Mouse (Mus musculus): ENCODE measurements around the gene Nrp2.

The Nrp2 gene

DNA sequence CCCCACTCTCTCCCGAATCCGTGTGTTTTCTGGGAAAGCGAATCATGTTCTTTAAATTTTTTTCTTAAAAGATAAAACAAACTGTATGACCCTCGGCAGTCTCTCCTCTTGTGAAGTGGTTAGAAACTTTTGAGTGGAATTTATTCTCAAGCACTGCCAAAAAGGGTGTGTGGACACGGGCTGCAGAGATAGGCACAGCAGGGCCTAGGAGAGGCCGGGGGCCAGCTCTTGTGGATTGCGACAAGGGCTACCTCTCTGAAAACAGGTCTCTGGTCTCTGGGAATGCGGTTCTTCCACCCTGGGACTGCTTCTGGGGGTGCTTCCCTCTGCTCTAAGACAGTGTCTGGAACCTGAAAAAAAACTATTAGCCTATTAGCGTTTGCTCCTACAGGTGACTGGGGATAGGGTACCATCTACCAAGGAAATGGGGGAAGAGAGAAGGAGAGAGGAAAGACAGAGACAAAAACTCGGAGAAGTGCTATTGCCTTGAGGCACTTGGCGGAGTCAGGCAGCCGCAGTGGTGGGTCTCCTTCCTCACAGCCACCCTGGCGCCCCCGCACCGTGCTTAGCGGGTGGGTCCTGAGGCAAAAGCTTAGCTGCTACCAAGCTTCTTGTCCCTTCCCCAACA, 1.9 kb downstream of the Nrp2 start:
- in situ Hi-C loops (cut with MboI) = no loop called here

DNA sequence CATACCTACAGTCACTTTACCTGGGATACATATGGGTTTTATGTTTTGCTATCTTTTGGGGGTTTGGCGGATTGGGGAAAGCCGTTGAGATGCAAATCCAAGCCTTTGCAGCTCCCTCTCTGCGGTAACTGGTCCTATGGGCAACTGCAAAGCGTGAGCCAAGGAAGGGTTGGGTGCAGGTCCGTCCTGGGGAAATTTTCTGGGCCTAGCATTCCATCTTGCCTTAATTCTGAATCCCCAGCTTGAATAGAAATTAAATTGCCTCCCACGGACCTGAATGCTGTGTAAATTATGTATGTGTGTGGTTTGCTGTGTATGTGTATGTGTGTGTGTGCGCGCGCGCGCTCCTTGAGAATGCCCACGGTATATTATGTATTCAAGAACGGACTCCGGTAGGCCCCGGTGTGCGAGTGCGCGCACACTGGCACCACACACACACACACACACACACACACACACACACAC, 2.5 kb downstream of the Nrp2 start:
- in situ Hi-C loops (cut with MboI) = no loop called here

DNA sequence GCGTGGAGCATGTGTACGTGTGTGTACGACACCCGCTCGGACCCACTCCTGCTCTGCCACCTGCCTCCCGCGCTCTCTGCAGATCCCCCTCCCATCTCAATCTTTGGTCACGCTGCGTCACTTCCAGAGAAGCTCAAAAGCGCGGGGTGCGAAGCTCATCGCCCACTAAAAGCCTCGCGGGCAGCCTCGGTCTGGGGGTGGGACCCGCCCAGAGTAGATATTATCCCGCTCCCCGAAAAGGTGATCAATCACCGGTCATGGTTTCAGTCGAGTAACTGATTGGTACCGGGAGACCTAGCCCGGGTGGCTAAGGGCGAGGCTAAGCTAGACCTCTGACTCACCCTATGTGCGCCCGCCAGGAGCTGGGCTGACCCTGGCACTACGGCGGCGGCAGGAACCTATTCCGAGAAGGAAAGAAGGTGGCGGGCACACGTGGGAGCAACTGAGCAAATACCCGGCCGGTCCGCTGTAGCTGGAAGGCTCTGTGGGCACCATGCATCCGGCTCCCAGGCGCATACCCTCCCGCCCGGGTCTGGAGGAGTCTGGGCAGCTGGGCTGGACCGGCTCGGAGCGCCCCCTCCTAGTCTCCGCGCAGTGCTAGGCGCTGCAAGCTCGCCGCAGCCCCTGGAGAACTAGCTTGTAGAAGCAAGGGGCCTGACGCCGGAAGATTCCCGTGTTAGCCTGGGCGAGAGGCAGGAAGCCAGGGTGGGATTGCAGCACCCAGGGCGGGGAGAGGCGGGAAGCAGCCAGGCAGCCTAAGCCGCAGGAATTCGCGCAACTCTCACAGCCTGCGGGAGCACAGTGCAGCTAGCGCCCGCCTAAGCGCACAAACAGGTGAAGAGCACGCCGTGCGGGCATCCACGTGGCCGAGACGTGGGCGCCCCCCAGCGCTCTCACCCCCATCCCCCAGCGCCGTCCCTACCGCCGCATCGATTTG, 3.3 kb downstream of the Nrp2 start:
- in situ Hi-C loops (cut with MboI) = no loop called here

DNA sequence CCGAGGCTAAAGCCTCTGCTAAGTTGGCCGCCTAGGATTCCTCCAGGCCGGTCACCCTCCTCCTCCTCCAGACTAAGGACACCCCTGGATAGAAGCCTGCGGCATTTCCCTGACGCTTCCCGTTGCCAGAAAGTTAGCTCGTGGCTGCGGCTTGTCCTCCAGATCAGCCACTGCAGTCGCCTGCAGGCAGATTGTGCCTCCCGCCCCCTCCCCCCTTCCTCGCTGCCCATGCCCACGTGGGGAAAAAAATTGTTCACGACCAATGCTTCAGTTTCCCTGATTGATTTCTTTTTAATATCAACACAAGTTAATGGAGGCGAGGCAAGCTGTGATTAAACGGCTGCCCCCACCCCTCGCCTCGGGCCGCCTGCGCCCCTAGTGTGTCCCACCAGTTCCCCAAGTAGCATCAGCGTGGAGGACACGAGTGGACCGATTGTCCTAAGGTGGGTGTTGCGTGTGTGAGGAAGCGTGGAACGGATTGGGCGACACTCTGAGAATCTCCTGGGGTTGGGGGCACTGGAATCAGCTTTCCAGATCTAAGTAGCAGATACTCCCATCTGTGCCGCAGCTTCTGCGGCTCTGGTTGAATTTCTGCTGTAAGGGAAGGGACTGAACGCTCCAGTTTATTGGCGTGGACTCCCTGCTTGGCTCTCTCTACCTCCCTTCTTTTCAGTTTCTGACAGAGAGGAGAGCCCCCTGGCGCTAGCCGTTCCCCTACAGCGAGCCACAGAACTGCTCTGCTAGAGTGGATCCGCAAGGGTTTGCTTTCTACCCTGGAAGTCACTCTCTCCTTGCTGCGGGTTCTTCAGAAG, 4.2 kb downstream of the Nrp2 start:
- in situ Hi-C loops (cut with MboI) = no loop called here

DNA sequence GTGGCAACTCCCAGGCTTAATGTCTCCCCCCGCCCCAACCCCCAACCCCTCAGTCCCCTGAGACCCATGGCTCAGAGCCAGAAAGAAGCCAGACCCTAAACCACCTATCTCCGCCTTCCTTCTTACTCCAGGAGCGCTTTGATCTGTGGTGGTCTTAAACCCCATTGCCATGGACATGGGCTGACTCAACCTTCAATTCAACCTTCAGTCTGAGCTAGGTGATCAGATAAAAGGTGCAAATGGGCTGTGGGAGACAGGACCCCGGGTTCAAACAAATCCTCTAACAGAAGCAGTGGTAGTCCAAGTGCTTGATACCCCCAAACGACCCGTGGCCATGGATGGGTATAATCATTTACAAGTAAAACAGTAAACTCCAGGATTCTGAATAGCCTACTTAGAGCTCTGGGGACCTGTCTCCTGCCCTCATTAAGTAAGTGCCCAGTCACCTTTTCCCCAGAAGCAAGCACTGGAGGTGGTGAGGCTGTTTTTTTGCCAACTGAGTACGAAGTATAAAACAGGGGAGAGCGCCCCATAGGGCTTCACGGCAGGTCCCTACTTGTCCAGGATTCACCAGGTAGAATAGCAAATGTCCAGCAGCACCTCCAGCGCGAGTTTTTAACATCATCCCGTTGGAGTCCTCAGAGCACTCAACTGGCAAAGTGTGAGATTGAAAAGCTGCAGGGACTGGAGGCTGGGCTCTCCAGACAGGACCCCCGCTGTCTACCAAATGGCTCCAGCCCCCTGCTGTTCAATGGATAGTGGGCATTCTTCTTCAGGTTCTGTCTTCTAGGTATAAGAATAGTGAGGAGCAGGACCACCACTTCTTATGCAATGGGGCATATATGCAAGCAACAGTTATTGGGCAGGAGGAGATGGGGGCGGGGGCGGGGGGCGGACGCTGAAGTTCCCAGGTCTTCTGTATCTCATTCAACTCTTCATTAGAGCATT, 5.1 kb downstream of the Nrp2 start:
- in situ Hi-C loops (cut with MboI) = no loop called here

DNA sequence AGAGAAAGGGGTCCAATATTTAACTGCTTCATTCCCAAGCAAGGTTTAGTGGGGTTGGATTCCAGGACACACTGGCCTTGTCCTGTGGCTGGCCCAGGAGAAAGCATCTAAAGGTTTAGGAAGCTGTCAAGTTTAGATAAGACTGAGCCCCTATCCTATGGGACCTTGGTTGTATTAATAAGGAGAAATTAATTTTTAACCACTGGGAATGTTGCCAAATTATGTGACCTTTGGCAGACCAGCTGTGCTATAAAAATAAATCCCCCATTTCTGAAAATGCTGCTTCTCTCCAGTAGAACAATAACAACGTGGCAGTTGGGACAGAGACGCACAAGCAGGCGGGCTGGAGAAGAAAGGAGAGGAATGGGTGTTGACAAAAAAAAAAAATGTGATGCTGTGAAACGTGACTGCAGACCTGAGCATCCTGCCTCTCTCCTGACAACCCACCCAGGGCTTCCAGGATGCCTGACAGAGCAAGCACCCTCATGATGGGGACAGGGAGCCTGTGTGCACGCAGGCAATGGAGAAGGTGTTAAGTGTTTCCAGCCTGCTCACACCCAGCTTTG, 6.8 kb downstream of the Nrp2 start:
- in situ Hi-C loops (cut with MboI) = no loop called here

DNA sequence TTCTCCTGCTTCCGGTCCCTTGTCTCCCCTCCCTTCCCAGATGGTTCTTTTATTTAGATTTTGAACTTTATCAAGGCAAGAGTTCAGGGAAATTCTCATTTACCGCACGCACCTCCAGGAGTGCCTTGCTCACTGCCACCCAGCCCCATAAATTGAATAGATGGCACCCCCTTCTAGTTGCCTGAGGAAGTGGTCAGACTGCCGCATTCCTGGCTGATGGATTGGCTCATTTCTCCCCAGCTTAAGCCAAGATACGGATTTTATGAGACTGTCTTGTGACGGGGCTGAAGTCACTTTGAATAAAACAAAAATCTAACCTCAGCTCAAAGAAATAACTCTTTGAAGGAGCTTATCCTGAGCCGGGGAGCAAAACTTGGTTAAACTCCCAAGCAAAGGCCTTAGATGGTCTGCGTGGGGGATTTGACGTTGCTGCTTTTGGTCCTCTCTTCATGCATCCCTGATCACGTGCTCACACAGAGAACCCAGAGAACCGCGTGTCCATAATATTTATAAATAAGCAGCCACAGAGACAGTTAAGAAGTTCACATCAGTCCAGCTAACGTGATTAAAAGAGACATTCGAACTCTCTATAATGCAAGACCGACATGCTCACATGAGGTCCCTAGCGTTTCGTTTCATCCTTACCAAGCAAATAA, 10.1 kb downstream of the Nrp2 start:
- in situ Hi-C loops (cut with MboI) = no loop called here

DNA sequence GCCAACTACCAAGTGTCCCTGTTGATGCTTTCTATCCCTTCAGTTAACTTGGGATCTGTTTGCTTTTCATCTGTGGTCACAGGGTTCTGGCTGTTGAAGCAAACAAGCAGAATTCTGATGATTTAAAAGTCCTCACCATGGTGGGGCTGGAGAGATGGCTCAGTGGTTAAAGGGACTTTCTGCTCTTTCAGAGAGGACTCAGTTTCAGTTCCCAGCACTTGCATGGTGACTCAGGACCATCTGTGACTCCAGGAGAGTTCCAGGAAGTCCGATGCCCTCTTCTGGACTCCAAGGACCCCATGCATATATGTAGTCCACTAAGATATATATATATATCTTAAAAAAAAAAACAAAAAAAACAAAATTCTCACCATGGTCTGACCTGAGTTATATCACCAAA, 11.9 kb downstream of the Nrp2 start:
- in situ Hi-C loops (cut with MboI) = no loop called here

DNA sequence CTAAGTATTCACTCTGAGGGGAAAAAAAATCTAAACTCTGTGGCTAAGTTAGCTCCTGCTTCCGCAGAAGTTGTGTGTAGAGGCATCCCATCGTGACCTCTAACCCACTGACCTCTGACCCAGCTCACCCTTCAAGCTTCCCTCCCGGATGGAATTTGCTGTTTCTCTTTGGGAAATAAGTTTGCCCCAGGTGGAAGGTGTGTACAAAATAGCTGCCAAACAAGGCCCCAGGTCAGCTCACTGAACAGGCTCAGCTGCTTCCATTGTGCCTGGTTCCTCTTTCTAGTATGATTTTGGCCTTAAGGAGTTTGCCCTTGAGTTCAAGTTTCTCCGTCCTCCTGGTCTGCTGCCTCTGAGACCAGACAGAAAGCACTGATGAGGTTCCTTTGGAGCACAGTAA, 12.6 kb downstream of the Nrp2 start:
- in situ Hi-C loops (cut with MboI) = no loop called here

DNA sequence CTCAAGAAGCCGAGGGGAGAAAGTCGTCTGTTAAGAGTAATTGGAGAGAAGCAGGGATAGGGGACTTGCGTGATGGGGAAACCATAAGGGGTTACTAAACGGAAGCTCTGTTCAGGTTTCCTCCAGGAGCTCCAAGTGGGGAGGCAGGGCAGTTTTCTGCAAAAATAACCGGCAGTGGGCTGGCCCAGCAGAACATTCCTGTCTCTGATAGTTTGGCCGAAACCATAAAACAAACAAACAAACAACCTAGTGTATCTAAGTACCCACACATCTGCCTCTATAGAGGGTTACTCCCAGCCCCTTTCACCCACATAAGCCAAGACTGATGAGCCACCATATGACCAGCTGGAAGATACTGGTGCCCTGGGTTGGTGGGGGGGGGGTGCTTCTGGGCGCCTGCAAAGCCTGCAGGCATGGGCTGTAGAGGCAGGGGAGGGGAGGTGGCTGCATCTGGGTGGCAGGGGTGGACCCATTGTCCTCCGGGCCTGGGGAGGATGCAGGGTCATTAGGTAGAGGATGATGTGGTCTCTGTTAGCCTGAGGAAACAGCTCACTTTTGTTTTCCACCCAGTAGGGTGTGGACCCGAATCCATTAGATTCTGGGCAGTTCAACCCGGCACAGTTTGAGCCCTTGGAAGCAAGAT, 13.9 kb downstream of the Nrp2 start:
- in situ Hi-C loops (cut with MboI) = no loop called here

DNA sequence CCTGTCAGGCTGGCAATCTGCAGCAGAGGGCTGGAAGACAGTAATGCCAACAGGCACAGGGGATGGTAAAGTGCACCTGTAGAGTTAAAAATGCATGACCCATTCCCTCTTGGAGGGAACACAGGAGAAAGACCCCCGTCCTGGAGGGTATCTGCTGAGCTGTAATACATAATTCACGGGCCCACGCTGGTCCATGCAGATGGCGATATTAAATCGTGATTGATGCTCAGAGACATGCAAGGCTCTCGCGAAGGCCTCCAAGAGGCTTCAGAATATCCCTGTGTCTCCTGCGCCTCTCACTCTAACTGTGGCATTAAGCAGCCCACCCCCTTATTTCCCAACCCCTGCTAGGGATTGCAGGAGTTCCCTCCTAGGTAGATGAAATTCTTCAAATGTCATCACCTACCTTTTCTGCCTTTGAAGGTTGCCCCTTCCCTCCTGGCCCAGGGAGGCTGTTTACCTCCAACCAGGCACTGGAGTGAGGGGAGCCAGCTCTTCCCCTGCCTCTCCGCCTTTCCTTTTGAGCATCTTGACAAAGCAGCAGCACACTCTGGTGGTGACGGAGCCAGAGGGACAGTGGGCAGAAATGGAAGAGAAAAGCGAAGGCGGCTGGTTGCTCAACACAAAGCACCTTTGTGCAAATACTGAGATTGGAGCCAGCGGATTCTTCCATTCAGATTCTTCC, 14.6 kb downstream of the Nrp2 start:
- in situ Hi-C loops (cut with MboI) = no loop called here

DNA sequence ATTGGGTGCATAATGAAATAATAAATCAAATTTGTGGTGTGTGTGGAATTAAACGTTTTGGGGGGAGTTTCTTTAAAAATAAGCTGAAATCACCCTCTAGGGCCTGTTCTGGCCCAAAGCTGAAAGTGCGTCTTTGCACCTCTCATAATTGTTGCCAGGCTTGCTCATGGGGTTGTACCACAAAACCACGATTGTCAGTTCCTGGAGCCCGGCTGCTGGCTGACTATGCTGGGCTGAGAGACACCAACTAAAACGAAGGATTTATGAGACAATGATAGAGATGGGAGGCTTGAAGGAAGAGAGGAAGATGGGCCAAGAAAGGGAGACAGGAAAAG, 15.1 kb downstream of the Nrp2 start:
- in situ Hi-C loops (cut with MboI) = no loop called here

DNA sequence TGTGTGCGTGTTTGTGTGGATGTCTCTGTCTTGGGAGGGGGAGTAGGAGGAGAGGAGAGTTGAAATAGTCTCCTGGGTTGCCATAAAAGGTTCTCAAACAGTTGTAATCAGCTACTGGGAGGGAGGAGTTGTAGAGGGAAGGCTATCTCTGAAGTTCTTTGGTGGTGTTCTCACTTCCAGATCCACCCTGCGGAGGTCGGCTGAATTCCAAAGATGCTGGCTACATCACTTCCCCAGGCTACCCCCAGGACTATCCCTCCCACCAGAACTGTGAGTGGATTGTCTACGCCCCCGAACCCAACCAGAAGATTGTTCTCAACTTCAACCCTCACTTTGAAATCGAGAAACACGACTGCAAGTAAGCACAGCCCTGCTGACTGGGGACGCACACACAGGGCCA, 15.7 kb downstream of the Nrp2 start:
- in situ Hi-C loops (cut with MboI) = no loop called here

DNA sequence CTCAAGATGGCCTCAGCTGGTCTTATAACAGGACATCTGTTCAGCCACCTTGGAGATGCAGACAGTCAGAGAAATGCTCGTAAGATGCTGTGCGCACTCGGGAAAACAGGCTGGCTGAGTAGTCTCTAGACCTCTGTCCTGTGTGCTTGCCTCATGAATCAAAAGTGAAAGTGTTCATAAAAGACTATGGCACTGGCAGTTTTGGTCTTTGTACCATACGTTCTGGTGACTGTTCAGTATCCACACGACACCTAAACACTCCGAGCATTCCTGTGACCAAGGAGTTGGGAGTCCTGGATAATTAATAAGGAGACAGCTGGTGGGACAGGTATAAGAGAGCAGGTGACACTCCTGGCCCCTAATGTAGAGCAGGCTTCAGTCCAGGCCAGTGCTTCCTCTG, 16.7 kb downstream of the Nrp2 start:
- in situ Hi-C loops (cut with MboI) = no loop called here

DNA sequence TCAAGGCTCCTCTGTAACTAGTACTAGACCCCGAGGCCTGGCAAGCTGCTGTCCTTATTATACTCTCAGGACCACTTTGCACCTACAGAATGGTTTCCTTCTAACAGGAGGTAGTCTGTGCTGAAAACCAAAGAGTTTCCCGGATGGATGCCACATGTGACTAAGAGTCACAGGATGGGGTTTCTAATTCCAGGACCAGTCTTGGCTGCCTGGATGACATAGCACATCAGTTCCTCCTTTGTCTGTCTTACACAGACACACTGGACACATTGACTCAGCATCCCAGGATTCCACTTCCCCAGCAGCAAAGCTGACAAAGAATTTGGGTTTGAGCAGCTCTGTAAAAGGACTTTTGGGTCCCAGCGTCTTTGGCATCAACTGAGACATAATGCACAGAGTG, 17.1 kb downstream of the Nrp2 start:
- in situ Hi-C loops (cut with MboI) = no loop called here

DNA sequence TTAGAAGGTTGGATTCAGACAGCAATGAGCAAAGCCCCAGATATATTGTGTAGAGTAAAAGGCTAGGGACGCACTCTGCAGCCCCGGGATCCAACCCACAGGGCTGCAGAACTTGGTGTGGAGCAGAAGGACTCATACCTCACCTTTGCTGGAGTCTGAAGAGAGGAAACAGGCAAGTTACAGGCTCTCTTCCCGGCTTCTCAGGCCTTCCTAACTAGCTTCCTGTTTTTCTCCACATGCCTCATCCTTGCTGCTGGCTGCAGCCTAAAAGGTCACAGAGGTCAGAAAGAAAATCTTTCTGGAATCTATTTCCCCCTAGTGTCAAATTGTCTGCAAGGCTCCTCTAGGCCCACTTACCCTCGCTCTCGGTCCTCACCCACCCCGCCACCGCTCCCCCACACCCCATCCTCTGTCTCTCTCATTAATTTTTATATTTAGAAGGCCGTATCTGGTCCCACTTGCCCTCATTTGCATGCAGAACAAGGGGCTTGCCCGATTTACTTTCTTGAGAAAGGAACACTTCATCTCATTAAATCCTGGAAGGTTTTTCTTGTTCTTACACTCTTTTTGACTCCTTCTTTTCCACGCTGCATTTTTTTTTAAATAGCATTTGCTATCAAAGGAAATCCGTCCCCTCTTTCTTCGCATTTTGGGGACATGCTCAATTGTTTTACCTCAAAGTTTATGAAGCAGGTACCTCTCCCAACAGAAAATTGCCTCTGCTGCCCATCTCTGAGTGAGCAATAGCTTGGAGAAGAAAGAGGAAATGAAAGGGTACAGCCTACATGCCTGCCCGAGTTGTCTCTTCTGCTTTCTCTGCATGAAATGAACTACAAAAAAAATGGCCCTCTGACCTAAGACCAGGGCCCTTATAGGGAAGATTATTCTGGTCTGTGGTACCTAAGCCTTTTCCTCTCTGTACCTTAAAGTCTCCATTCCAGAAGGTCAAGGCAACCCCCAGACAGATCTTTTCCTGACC, 17.9 kb downstream of the Nrp2 start:
- in situ Hi-C loops (cut with MboI) = no loop called here

DNA sequence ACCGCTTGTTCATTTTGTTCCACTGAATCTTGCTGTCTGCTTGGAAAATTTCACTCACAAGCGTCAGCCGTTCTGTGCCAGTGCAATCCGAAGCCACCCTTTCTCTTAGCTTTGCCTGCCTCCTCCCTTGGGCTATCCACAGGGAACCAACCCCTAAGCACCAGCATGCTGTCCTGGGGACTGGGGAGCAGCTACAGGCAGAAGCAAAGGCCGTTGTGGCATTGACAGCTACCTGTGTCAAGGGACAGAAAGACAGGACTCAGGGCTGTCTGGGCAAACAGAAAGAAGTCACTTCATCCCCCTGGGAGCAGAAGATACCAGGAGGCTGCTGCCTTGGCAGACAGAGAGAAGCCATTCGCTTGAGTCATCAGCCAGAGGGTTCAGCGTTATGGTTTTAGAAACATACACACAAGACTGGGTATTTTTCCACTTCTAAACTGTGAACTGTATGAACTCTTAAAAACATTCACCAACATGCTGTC, 18.7 kb downstream of the Nrp2 start:
- in situ Hi-C loops (cut with MboI) = no loop called here

DNA sequence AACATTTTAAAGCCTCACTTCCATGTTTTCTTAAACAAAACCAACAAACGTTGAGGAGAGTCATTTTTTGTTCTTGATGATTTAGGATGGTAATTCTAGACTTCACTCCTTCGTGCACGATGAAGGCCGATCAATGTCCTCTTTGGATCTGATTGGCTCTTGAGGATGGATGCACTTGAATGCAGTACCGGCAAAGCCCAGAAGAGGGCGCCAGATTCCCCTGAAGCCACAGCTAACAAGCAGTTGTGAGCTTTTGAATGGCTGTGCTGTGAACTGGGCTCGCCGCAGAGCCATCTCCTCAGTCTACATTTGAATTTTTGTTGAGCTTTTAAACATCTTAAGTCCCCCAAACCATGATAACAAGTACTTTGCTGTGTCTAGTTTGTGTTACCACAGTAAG, 19.4 kb downstream of the Nrp2 start:
- in situ Hi-C loops (cut with MboI) = no loop called here
